Mouse (Mus musculus): ENCODE measurements at regions not wholly inside any gene's neighbourhood (a gene's known extent, or its start where the extent isn't known, plus 50 kb on each side); places are given as distances from the start of the nearest gene placed in this dataset.
A peak's percentile ranks its signal among the peaks of the same experiment; 100 is the strongest.

GRCm38 (mm10) chr15:86566111-86566510, 351.9 kb downstream of the Tbc1d22a start:
- DNase-seq = no peak

- no peak for DNase-seq
These were observed 360.1 kb downstream of the Tbc1d22a start for GRCm38 (mm10) chr15:86574311-86574710.

GRCm38 (mm10) chr15:86576666-86577065, 362.4 kb downstream of the Tbc1d22a start:
- DNase-seq = peak; percentile 97

DNA sequence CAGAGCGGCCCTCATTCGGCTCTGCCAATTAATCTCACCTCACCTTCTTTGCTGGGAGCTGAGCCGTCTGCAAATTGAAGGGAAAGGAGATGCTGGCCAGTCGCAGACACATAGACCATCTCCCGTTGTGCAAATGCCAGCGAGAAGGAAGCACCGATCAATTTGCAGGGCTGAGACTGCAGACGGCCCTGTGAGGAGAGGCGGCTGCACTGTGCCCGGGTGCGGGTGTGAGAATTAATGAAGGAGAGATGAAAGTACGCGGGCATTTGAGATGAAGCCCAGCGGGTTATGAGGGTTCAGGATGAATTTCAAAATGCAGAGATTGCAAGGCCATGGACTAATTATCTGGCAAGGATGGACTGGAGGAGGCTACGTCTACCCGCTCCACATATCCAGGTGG, 364.4 kb downstream of the Tbc1d22a start:
- no peak for DNase-seq

GRCm38 (mm10) chr15:86582240-86583090, 368.2 kb downstream of the Tbc1d22a start:
- DNase-seq = peak; percentile 97

GRCm38 (mm10) chr15:86585716-86586115, 371.5 kb downstream of the Tbc1d22a start:
- no peak for DNase-seq

GRCm38 (mm10) chr15:86587209-86587608, 372.9 kb downstream of the Tbc1d22a start:
- no peak for DNase-seq

DNA sequence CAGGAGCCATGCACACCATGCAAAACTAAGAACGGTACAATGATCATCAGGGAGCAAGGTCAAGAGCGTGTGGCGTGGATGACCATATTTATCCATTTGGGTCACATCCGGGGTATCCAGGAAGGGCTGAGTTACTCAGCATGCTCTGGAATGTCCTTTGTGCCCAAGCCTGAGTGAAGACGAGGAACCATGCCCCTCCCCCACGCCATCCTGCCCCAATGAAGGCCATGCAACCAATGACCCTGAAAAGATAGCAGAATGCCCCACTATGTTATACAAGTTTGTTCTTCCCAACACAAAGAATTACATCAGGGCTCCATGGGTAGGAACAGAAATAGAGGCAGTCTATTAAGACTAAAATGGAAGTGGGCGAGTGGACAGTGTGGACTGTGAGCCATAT, 375.8 kb downstream of the Tbc1d22a start:
- no peak for DNase-seq

GRCm38 (mm10) chr15:86590896-86591295, 376.6 kb downstream of the Tbc1d22a start:
- DNase-seq = no peak

GRCm38 (mm10) chr15:86593404-86593803, 379.1 kb downstream of the Tbc1d22a start:
- no peak for DNase-seq

- DNase-seq = no peak
These were observed 392.2 kb downstream of the Tbc1d22a start for GRCm38 (mm10) chr15:86606411-86606810.

DNA sequence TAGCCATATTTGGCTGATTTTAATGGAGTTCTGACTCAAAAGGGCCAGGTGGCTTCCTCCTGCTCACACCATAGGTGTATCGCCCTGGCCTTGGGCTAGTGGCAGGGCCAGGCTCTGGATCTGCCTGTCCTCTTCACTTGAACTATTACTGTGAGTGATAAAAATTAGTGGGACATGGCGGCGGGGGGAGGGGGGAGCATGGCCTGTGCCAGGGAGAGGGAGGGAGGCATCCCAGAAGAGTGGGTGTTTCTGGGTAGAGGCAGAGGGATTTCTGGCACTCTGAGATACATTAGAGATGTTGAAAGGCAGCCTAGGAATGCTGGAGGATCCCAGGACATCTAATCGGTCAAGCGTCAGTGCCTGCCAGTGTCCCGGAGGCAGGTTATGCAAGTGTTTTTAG, 395.4 kb downstream of the Tbc1d22a start:
- DNase-seq = peak; percentile 84

- DNase-seq = peak; percentile 85
These were observed 417.1 kb downstream of the Tbc1d22a start for GRCm38 (mm10) chr15:86631376-86631775.

DNA sequence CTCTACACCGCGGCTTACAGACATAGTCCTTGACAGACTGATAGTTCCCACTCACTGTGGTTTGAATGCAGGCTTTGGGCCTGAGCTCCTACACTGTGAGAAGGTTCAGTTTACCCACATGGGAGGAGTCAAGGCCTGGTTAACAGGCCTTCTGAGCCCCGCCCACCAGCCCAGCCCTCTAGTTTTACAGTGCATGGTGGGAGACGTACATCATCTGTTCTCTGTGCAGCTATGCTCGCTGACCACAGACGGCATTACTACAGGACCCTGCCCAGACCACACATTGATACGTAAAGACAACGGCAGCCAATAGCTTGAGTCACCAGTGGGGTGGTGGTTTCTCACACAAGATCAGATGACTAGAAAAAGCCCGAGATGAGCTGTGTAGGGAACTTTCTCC, 431.0 kb downstream of the Tbc1d22a start:
- peak; percentile 82 for DNase-seq

DNA sequence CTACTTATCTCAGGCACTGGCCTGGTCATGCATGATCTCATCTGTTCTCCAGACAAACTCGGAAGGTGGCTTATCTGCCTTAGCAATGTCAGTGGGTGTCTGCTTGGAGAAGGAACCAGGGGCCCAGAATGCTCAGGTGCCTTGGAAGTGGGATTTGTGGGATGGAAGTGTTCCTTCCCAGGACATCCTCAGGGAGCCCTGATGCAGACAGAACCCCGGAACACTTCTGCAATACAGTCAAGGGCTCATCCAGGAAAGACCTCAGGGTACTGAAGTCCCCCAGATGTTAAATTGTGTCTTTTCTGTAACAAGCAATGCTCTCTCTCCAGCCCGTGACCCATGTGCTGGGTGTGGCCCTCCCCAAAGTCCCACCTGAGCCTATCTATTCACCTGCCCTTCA, 433.9 kb downstream of the Tbc1d22a start:
- peak; percentile 70 for DNase-seq

DNA sequence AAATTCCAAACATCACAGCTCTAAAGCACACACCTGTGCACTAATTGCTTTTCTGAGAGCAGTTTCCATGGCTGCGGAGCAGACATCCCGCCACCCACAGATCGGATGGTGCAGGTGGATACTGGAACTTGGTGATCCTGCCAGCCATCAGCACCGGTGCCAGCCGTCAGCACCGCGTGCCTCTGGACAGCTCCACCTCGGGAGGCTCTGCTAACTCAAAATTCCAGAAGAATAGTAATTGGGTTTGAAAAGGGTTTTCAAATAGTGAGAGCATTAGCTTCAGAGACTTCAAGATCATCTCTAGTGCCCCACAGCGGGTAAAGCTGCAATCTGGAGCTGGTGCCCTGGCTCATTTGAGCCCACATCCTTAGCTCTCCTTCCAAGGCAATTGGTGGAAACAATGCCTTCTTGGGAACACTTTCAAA, 458.8 kb downstream of the Tbc1d22a start:
- DNase-seq = peak; percentile 72

DNA sequence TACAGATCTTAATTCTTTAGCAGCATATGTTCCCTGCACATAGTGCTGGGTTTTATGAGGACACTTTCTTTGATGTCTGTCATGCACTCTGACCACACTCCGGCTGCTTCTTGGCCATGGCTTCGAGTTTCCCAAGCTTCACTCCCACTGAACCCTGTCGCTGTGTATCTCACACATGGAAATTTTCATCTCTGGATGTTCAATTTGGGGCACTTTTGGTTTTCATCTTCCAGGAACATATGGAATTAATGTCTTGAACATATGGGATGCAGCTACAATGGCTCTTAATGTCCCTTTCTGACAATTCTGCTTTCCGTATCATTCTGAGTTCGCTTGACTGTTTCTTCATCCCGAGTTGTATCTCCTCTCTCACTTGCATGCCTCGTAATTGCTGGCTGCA, 462.8 kb downstream of the Tbc1d22a start:
- peak; percentile 42 for DNase-seq

DNA sequence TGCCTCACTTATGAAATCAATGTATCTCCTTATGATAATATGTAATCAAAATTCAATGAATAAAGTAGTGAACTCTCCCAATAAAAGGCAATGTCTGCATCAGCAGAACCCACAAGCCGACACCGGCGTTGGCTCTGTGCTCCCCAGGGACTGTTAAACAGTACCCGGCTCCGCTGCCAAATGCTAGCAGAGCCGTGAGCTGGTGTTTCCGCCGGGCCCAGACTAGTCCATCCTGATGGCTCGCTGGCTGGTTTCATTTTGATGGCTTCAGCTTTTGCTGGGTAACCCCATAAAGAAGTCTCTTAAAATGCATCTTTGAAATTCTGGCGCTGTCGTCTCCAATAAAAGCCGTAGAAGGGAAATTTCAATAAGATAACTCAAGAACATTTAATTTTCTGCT, 468.8 kb downstream of the Tbc1d22a start:
- no peak for DNase-seq

DNA sequence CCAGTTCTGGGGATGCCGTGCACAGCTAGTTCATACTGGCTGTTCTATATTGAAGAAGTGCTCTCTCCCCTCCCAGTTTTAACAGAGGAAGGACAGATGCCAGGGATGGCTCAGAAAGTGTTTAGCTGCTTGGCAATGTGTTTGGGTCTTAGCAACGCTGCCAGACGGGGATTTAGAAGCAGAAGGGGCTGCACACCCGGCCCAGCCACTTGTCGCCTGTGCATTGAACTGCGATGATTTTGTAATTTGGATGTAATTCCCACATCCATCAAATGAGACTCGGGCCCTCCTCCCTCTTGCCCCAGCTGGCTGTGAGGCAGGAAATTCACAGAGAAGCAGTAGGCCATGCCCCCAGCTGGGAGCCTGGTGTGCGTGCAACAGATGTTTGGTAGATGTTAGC, 475.4 kb downstream of the Tbc1d22a start:
- no peak for DNase-seq

- DNase-seq = no peak
These were observed 482.5 kb downstream of the Tbc1d22a start for GRCm38 (mm10) chr15:86696806-86697205.

DNA sequence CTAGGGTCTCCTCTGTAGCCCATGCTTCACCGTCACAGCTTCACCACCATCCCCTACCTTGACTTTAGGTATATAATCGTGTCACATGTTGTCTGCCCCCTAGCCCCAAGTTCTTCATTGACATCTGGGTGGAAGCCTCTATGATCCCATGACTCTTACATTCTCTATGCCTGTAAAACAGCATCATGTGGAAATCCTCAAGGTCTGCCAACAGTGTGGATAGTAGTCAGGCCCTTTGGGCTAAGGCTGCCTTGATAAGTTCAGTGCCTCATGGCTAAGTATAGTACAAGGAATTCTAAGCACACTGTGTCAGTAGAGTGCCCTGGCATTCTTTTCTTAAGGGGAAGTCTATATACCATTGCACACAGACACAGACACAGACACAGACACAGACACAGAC, 496.2 kb downstream of the Tbc1d22a start:
- DNase-seq = peak; percentile 96

DNA sequence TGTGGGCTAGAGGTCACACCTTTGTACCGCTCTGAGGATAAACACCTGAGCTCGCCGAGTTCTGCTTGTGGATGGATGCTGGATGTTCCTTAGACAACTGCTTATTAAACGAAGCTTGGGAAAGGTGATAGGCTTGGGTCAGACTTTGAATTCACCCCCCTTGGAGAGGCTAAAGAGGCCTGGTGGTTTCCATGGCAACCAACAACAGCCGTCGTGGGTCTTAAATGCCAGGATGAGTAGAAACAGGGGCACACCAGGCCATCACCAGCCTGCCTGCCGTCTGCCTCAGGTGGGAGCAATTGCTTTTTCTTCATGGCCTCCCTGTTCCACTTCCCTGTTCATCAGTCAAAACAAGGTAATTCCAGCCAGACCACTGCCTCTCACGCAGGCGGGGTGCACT, 504.1 kb downstream of the Tbc1d22a start:
- DNase-seq = no peak

DNA sequence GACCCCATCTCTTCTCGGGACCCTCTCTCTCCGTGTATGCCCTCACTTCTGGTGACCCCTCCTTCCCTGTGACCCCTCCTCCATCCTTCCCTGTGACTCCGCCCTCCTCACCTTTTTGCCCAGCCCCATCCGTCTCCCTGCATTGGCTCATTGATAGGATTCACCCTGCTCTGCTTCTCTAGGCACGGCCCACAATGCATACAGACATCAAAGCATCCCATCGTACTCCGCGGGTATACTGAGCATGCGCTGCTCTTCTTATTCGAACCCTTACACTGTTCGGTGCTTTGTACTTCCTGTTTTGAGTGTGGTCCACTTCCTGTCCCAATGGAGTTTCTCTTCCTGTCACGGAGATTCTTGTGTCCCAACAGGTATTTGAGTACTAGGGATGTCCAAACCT, 504.8 kb downstream of the Tbc1d22a start:
- DNase-seq = no peak

- DNase-seq = no peak
These were observed 506.9 kb downstream of the Tbc1d22a start for GRCm38 (mm10) chr15:86721131-86721530.

DNA sequence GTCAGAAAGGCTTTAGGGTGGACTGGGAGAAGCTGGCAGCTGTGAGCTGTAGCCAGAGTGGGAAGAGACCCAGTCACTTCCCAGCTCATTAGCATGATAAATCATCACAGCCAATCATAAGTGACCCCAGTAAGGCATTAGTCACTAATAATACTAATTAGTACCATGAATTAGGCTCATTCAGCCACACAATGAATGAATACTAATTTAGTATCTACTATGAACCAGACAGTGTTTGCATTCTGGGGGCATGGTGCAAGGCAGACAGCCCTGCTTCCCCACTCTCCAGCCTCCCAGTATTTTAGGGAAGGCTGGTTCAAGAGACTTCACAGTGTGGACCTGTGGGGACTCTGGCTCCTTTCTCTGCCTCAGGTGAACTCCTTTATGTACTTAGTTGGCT, 523.7 kb downstream of the Tbc1d22a start:
- no peak for DNase-seq
